Mouse (Mus musculus) liver, embryonic 14.5 days (tissue): ENCODE results near the gene Reep6. TPM values are rescaled to one million over a fixed set of nuclear protein-coding genes. Genes with fewer than 3 reads are reported as not detected.

Source experiments
- ATAC-seq: fragments of 200-750 bp; cut with Nextera tagmentation; 2 replicates; pipeline ENCODE4 v1.8.0; 2017; ENCODE audit warnings: moderate number of reproducible peaks, mild to moderate bottlenecking, moderate library complexity; ENCODE audit not compliant: insufficient read depth
- DNase-seq, 3 experiments: peaks; one replicate each; pipeline ENCODE4 v3.0.0-alpha.2; 2012 to 2013; ENCODE audit warnings: low read depth in 3 of 3, low spot score in 3 of 3
- H3K27ac ChIP-seq: fragments of 300-500 bp; sonication (generic); 2 replicates; pipeline ENCODE4 v1.5.1; 2014; ENCODE audit warnings: moderate library complexity, mild to moderate bottlenecking, control low read depth, inconsistent platforms
- H3K27me3 ChIP-seq: fragments of 300-500 bp; sonication (generic); 2 replicates; pipeline ENCODE4 v1.6.1; 2014; ENCODE audit warnings: mild to moderate bottlenecking, low read length, moderate library complexity; ENCODE audit not compliant: control insufficient read depth, insufficient read depth
- H3K36me3 ChIP-seq: fragments of 300-500 bp; sonication (generic); replicated peaks from 2 replicates; pipeline ENCODE4 v1.6.1; 2014; ENCODE audit warnings: low read depth; ENCODE audit not compliant: control insufficient read depth, insufficient read depth
- H3K4me1 ChIP-seq, 2 experiments: fragments of 200-500 bp in 1 of 2; fragments of 300-500 bp in 1 of 2; sonication (generic) in 1 of 2; replicated peaks; 2 replicates each; pipeline ENCODE4 v1.6.1; 2012 to 2014; ENCODE audit warnings: antibody characterized with exemption in 1 of 2, inconsistent platforms in 1 of 2, low read length in 1 of 2; ENCODE audit not compliant: control insufficient read depth in 2 of 2, insufficient read depth in 2 of 2
- H3K4me2 ChIP-seq: fragments of 300-500 bp; sonication (generic); 2 replicates; pipeline ENCODE4 v1.6.1; 2014; ENCODE audit warnings: low read depth, mild to moderate bottlenecking, control low read depth, moderate library complexity
- H3K4me3 ChIP-seq, 2 experiments: fragments of 200-500 bp in 1 of 2; fragments of 300-500 bp in 1 of 2; sonication (generic) in 1 of 2; 2 replicates each; pipeline ENCODE4 v1.5.1; 2012 to 2014; ENCODE audit warnings: low read depth in 2 of 2, low read length in 2 of 2, mild to moderate bottlenecking in 2 of 2, control low read depth in 1 of 2, inconsistent platforms in 1 of 2, moderate library complexity in 1 of 2; ENCODE audit not compliant: insufficient read depth in 1 of 2
- H3K9ac ChIP-seq: fragments of 300-500 bp; sonication (generic); replicated peaks from 2 replicates; pipeline ENCODE4 v1.6.1; 2014; ENCODE audit warnings: mild to moderate bottlenecking, control low read depth, moderate library complexity
- H3K9me3 ChIP-seq: fragments of 300-500 bp; sonication (generic); 2 replicates; pipeline ENCODE4 v1.6.1; 2016; ENCODE audit warnings: low read length, mixed read lengths; ENCODE audit not compliant: control insufficient read depth
- CTCF ChIP-seq: IDR thresholded peaks from 2 replicates; pipeline ENCODE4 v1.5.1; 2016; ENCODE audit warnings: antibody characterized with exemption, low read depth, control low read depth
- EP300 ChIP-seq: IDR thresholded peaks from 2 replicates; pipeline ENCODE4 v1.6.1; 2016; ENCODE audit warnings: antibody characterized with exemption, low read depth
- WGBS: fragments of 180-500 bp; shearing (Covaris S2); extraction: QIAGEN DNeasy Blood & Tissue Kit; methylation state at CpG from one replicate; pipeline ENCODE4 v1.1.7; 2014; ENCODE audit not compliant: insufficient replicate concordance; 5-methylcytosine and 5-hydroxymethylcytosine counted together
- polyA plus RNA-seq, 2 experiments: library from polyadenylated mRNA; depleted of rRNA in 1 of 2; stranded (reverse) in 1 of 2; unstranded in 1 of 2; fragments of >200 nt; fragmentation: Nextera tagmentation in 1 of 2; extraction: Ambion mirVana in 1 of 2; gene quantifications; 2 replicates each; pipeline versions ENCODE4 v1.2.1 to v1.2.3; 2012 to 2014

Gene Reep6
- polyA plus RNA-seq, 2 experiments, result 23.6 to 55.3 TPM

- WGBS, result 23% methylated on average over 8 of the region's 8 CpGs
- ATAC-seq, result no peak
- no peak for TF ChIP-seq EP300
- no peak for TF ChIP-seq CTCF
Observed at GRCm38 (mm10) chr10:80352727-80353126, 23.0 kb downstream of the Reep6 start.

GRCm38 (mm10) chr10:80355431-80355830 is 25.7 kb downstream of the Reep6 start:
- WGBS, result 13% methylated on average over 8 of the region's 9 CpGs
- Histone ChIP-seq H3K4me1 (no peaks in the 10 kb centered on the region), H3K27ac (no peak overlapping the region), H3K27me3 (peaks cover 65% of the 10 kb centered on the region), H3K36me3 (no peaks in the 10 kb centered on the region), H3K4me2 (no peak overlapping the region), H3K9me3 (no peaks in the 10 kb centered on the region), H3K9ac (no peak overlapping the region), H3K4me3 (no peak overlapping the region)
- ATAC-seq (no peak), DNase-seq (no peak)
- no peak for TF ChIP-seq CTCF
- TF ChIP-seq EP300, result no peak

More at GRCm38 (mm10) chr10:80352727-80353126, 23.0 kb downstream of the Reep6 start:
- Histone ChIP-seq H3K9ac (no peak overlapping the region), H3K36me3 (no peaks in the 10 kb centered on the region), H3K27ac (no peak overlapping the region), H3K4me1 (peaks cover 0 to 3% of the 10 kb centered on the region in 2 experiments; a peak in 2 of 4 replicates), H3K4me2 (no peak overlapping the region), H3K4me3 (no peak overlapping the region), H3K9me3 (no peaks in the 10 kb centered on the region), H3K27me3 (peaks cover 72% of the 10 kb centered on the region)
- DNase-seq, result no peak

- TF ChIP-seq EP300 (no peak), CTCF (no peak)
- Histone ChIP-seq H3K9me3 (no peaks in the 10 kb centered on the region), H3K27me3 (peaks cover 60% of the 10 kb centered on the region), H3K4me1 (no peaks in the 10 kb centered on the region), H3K27ac (no peak within 1 kb of the TSS), H3K9ac (no peak within 1 kb of the TSS), H3K36me3 (no peaks in the 10 kb centered on the region), H3K4me3 (no peak within 1 kb of the TSS), H3K4me2 (no peak within 1 kb of the TSS)
- 3% methylated on average over 53 of the region's 53 CpGs for WGBS
- ATAC-seq (no peak), DNase-seq (no peak)
Observed at GRCm38 (mm10) chr10:80356001-80356682, 26.4 kb downstream of the Reep6 start, which contains the start of gene Plk5. Plk5 (plus strand) TSS chr10:80356459.

GRCm38 (mm10) chr10:80356737-80357136 is 27.0 kb downstream of the Reep6 start:
- Histone ChIP-seq H3K9me3 (no peaks in the 10 kb centered on the region), H3K9ac (no peak overlapping the region), H3K4me1 (no peaks in the 10 kb centered on the region), H3K27ac (no peak overlapping the region), H3K27me3 (peaks cover 58% of the 10 kb centered on the region), H3K36me3 (no peaks in the 10 kb centered on the region), H3K4me3 (no peak overlapping the region), H3K4me2 (no peak overlapping the region)
- DNase-seq (no peak), ATAC-seq (no peak)
- 4% methylated on average over 34 of the region's 34 CpGs for WGBS
- TF ChIP-seq EP300 (no peak), CTCF (no peak)

GRCm38 (mm10) chr10:80357336-80357735 is 27.6 kb downstream of the Reep6 start:
- H3K27me3 ChIP-seq, result peaks cover 53% of the 10 kb centered on the region
- H3K4me1 ChIP-seq, result no peaks in the 10 kb centered on the region
- no peaks in the 10 kb centered on the region for H3K9me3 ChIP-seq
- ATAC-seq (no peak), DNase-seq (no peak)
- H3K9ac ChIP-seq, result no peak overlapping the region
- H3K4me3 ChIP-seq, result no peak overlapping the region
- H3K27ac ChIP-seq, result no peak overlapping the region
- TF ChIP-seq CTCF, result no peak
- no peak for TF ChIP-seq EP300
- WGBS, result 29% methylated on average over 7 of the region's 7 CpGs
- no peaks in the 10 kb centered on the region for H3K36me3 ChIP-seq
- H3K4me2 ChIP-seq, result no peak overlapping the region
